Mouse (Mus musculus): ENCODE measurements around the gene Hist1h2af. TPM values are rescaled to one million over a fixed set of nuclear protein-coding genes. Genes with fewer than 3 reads are reported as not detected.

The Hist1h2af gene
- 3.5 and 114 TPM in 2 replicates for polyA plus RNA-seq (2012; rRNA removed; ENCODE audit: low replicate concordance)

GRCm38 (mm10) chr13:23533560-23534367, at the start of gene Hist1h2af:
Gene Hist1h2af (plus strand): TSS chr13:23533906.

GRCm38 (mm10) chr13:23488400-23489322, 45.0 kb upstream of the Hist1h2af start, which contains the start of gene Btn2a2:
Gene Btn2a2 (minus strand): TSS chr13:23488857.

GRCm38 (mm10) chr13:23530901-23531875, 2.5 kb upstream of the Hist1h2af start, which contains the start of gene Hist1h4h:
Gene Hist1h4h (plus strand): TSS chr13:23531050.

GRCm38 (mm10) chr13:23535137-23536075, 1.7 kb downstream of the Hist1h2af start, which contains the start of gene Hist1h3g:
Gene Hist1h3g (plus strand): TSS chr13:23535422.

GRCm38 (mm10) chr13:23542999-23543607, 9.4 kb downstream of the Hist1h2af start, which contains the start of gene Hist1h2bh:
Gene Hist1h2bh (minus strand): TSS chr13:23543392.

GRCm38 (mm10) chr13:23543965-23544786, 10.5 kb downstream of the Hist1h2af start, which contains the start of gene Hist1h3f:
Gene Hist1h3f (plus strand): TSS chr13:23544052.

GRCm38 (mm10) chr13:23551146-23551834, 17.6 kb downstream of the Hist1h2af start, which contains the start of gene Hist1h4f:
Gene Hist1h4f (minus strand): TSS chr13:23551648.

GRCm38 (mm10) chr13:23552962-23553361, 19.3 kb downstream of the Hist1h2af start, which contains the start of gene Hist1h1d:
Gene Hist1h1d (plus strand): TSS chr13:23553262.

GRCm38 (mm10) chr13:23561883-23562659, 28.4 kb downstream of the Hist1h2af start, which contains the start of gene Hist1h3e:
Gene Hist1h3e (minus strand): TSS chr13:23562369.

GRCm38 (mm10) chr13:23571022-23571503, 37.4 kb downstream of the Hist1h2af start, which contains the start of the genes Hist1h2ae and Hist1h2bg:
Gene Hist1h2ae (minus strand): TSS chr13:23571220.
Gene Hist1h2bg (plus strand): TSS chr13:23571396.

GRCm38 (mm10) chr13:23573898-23574524, 40.3 kb downstream of the Hist1h2af start, which contains the start of the genes Hist1h2bf and Hist1h2ad:
Gene Hist1h2bf (minus strand): TSS chr13:23574196.
Gene Hist1h2ad (plus strand): TSS chr13:23574381.

GRCm38 (mm10) chr13:23575271-23575851, 41.7 kb downstream of the Hist1h2af start, which contains the start of gene Hist1h3d:
Gene Hist1h3d (plus strand): TSS chr13:23575763.

GRCm38 (mm10) chr13:23581408-23582218, 47.9 kb downstream of the Hist1h2af start, which contains the start of gene Hist1h4d:
Gene Hist1h4d (plus strand): TSS chr13:23581598.

Data from subcutaneous adipose tissue, adult 2 months (tissue).